17 mouse cellular contexts compared by ENCODE assay signal in the genomic region with DNA sequence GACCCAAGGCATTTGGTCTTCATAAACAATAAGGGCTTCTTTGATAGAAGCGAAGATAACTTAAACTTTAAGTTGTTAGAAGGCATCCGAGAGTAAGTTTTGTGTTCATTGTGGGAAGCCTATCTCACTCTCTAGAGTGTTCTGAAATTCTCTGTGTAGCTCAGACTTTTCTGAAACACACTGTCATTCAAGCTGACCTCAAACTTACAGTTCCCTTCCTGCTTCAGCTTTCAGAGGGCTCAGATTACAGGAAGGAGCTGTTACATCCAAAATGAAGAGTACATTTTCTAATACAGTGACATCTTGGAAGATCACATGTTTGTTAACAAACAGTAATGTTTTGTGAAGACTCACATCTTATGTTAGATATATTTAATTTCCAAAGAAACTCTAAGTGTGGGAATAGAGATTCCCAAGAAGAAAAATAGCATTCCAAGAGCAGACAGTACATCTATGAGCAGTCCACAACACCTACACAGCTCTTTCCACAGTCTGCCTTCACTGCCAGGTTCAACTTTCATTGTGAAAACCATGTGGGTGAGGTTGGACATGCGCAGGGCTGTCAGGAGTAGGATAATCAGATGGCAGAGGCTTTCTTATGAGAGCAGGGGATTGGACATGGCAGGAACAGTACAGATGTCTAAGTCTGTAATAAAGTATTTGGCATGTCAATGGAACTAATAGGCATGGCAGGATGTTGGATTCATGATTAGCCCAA. TPM values are rescaled to one million over a fixed set of nuclear protein-coding genes. Genes with fewer than 3 reads are reported as not detected.
A peak's percentile ranks its signal among the peaks of the same experiment; 100 is the strongest.
DNase-seq lines count a peak whose midpoint lies in the region; ATAC-seq lines count a peak whose summit lies in the region.
"Had no signal": no experiment of that assay in that cellular context is flagged by ENCODE, and none has a peak within 500 bp of the region (broad histone marks: within the 10 kb centered on the region; RNA-seq: fewer than 3 reads in every experiment).

No protein-coding gene starts in this region.

- no peaks in the 10 kb centered on the region for H3K36me3 ChIP-seq in embryonic facial prominence, embryonic 11.5 days (replicated peaks; ENCODE audit: control insufficient read depth, insufficient read depth, low read depth, low read length)
- no peaks in the 10 kb centered on the region for H3K36me3 ChIP-seq in embryonic facial prominence, embryonic 10.5 days (replicated peaks)
- no peaks in the 10 kb centered on the region for H3K36me3 ChIP-seq in midbrain, embryonic 11.5 days (ENCODE audit: control insufficient read depth, insufficient read depth, low read length)
- H3K36me3 ChIP-seq in midbrain, embryonic 16.5 days (ENCODE audit: control insufficient read depth, insufficient read depth, low read length), result no peaks in the 10 kb centered on the region
- no peaks in the 10 kb centered on the region for H3K36me3 ChIP-seq in forebrain, embryonic 12.5 days (replicated peaks)
- H3K36me3 ChIP-seq: hindbrain, embryonic 10.5 days; limb, embryonic 13.5 days had no signal

- ATAC-seq in embryonic facial prominence, embryonic 11.5 days (replicated peaks; ENCODE audit: insufficient number of reproducible peaks, low FRiP score, low TSS enrichment, low read depth), result no peak
- no peak for ATAC-seq in midbrain, embryonic 11.5 days (ENCODE audit: low FRiP score)
- no peak for ATAC-seq in midbrain, embryonic 16.5 days
- ATAC-seq in hematopoietic stem cell, adult 5-6 weeks (replicated peaks in 1 of 2; ENCODE audit: insufficient read depth in 1 of 2, low FRiP score in 2 of 2, low TSS enrichment in 1 of 2, low read depth in 1 of 2, poor library complexity in 2 of 2, severe bottlenecking in 2 of 2), result peak; percentile 74 to 82
- ATAC-seq in forebrain, embryonic 12.5 days (ENCODE audit: low FRiP score), result no peak
- ATAC-seq: inflammation-experienced regulatory T-cells, adult 6 months had no signal

- no peaks in the 10 kb centered on the region for H3K27me3 ChIP-seq in embryonic facial prominence, embryonic 11.5 days (ENCODE audit: control insufficient read depth, insufficient read depth, low read length)
- no peaks in the 10 kb centered on the region for H3K27me3 ChIP-seq in embryonic facial prominence, embryonic 10.5 days (replicated peaks; ENCODE audit: low read depth, poor library complexity, severe bottlenecking)
- no peaks in the 10 kb centered on the region for H3K27me3 ChIP-seq in midbrain, embryonic 11.5 days (ENCODE audit: control insufficient read depth, insufficient read depth, low read length)
- no peaks in the 10 kb centered on the region for H3K27me3 ChIP-seq in midbrain, embryonic 16.5 days (ENCODE audit: control insufficient read depth, insufficient read depth, low read depth, low read length)
- H3K27me3 ChIP-seq in forebrain, embryonic 12.5 days, result no peaks in the 10 kb centered on the region
- H3K27me3 ChIP-seq: limb, embryonic 13.5 days had no signal

- H3K4me1 ChIP-seq in embryonic facial prominence, embryonic 11.5 days (ENCODE audit: control insufficient read depth, insufficient read depth, low read length), result no peaks in the 10 kb centered on the region
- H3K4me1 ChIP-seq in embryonic facial prominence, embryonic 10.5 days, result peaks cover 15% of the 10 kb centered on the region
- no peaks in the 10 kb centered on the region for H3K4me1 ChIP-seq in midbrain, embryonic 11.5 days (ENCODE audit: control insufficient read depth, insufficient read depth, low read length)
- no peaks in the 10 kb centered on the region for H3K4me1 ChIP-seq in midbrain, embryonic 16.5 days (ENCODE audit: control insufficient read depth, insufficient read depth, low read length)
- H3K4me1 ChIP-seq in forebrain, embryonic 12.5 days, result no peaks in the 10 kb centered on the region
- H3K4me1 ChIP-seq: hindbrain, embryonic 10.5 days had no signal

- no peak overlapping the region for H3K4me3 ChIP-seq in embryonic facial prominence, embryonic 11.5 days (ENCODE audit: low read depth, low read length)
- H3K4me3 ChIP-seq in embryonic facial prominence, embryonic 10.5 days, result no peak overlapping the region
- H3K4me3 ChIP-seq in midbrain, embryonic 11.5 days (ENCODE audit: low read depth, low read length), result no peak overlapping the region
- no peak overlapping the region for H3K4me3 ChIP-seq in midbrain, embryonic 16.5 days (ENCODE audit: low read depth, low read length)
- H3K4me3 ChIP-seq in forebrain, embryonic 12.5 days (replicated peaks), result no peak overlapping the region
- H3K4me3 ChIP-seq: hindbrain, embryonic 10.5 days; limb, embryonic 13.5 days had no signal

- peak; percentile 36 for DNase-seq in embryonic facial prominence, embryonic 11.5 days (ENCODE audit: low spot score)
- no peak for DNase-seq in embryonic facial prominence, embryonic 10.5 days (ENCODE audit: low spot score)
- peak; percentile 64 for DNase-seq in midbrain, embryonic 11.5 days (ENCODE audit: low spot score, missing footprints)
- no peak for DNase-seq in ovary, postnatal 36 days (ENCODE audit: low spot score)
- DNase-seq in left cerebral cortex, adult 18-20 months (ENCODE audit: low spot score in 2 of 2), result no peak
- DNase-seq: adrenal gland, postnatal 10 days; cerebellum, postnatal 10 days; layer of hippocampus, postnatal 36 days; lung, adult 2 months; right cerebral cortex, postnatal 14 days had no signal

- H3K27ac ChIP-seq in embryonic facial prominence, embryonic 11.5 days (replicated peaks; ENCODE audit: low read depth, low read length), result no peak overlapping the region
- H3K27ac ChIP-seq in embryonic facial prominence, embryonic 10.5 days (replicated peaks), result no peak overlapping the region
- H3K27ac ChIP-seq in midbrain, embryonic 11.5 days (ENCODE audit: low read depth, low read length), result no peak overlapping the region
- no peak overlapping the region for H3K27ac ChIP-seq in midbrain, embryonic 16.5 days (ENCODE audit: low read length)
- H3K27ac ChIP-seq in forebrain, embryonic 12.5 days, result no peak overlapping the region
- H3K27ac ChIP-seq: hindbrain, embryonic 10.5 days; limb, embryonic 13.5 days had no signal

- H3K4me2 ChIP-seq in embryonic facial prominence, embryonic 11.5 days (ENCODE audit: low read depth, low read length), result no peak overlapping the region
- H3K4me2 ChIP-seq in midbrain, embryonic 11.5 days, result no peak overlapping the region
- no peak overlapping the region for H3K4me2 ChIP-seq in midbrain, embryonic 16.5 days (ENCODE audit: low read length)
- H3K4me2 ChIP-seq in forebrain, embryonic 12.5 days, result no peak overlapping the region
- H3K4me2 ChIP-seq: limb, embryonic 13.5 days had no signal

- WGBS in embryonic facial prominence, embryonic 11.5 days, result 68% methylated on average over 3 of the region's 3 CpGs
- WGBS in embryonic facial prominence, embryonic 10.5 days, result 69% methylated on average over 3 of the region's 3 CpGs
- 83% methylated on average over 3 of the region's 3 CpGs for WGBS in midbrain, embryonic 11.5 days
- 97% methylated on average over 3 of the region's 3 CpGs for WGBS in midbrain, embryonic 16.5 days
- 84% methylated on average over 3 of the region's 3 CpGs for WGBS in forebrain, embryonic 12.5 days

- H3K9ac ChIP-seq in embryonic facial prominence, embryonic 11.5 days (replicated peaks; ENCODE audit: low read length), result no peak overlapping the region
- H3K9ac ChIP-seq in midbrain, embryonic 11.5 days (ENCODE audit: low read length), result no peak overlapping the region
- H3K9ac ChIP-seq in midbrain, embryonic 16.5 days (ENCODE audit: low read depth, low read length), result no peak overlapping the region
- no peak overlapping the region for H3K9ac ChIP-seq in forebrain, embryonic 12.5 days
- H3K9ac ChIP-seq: limb, embryonic 13.5 days had no signal

- H3K9me3 ChIP-seq in embryonic facial prominence, embryonic 11.5 days (replicated peaks; ENCODE audit: control insufficient read depth, low read length), result no peaks in the 10 kb centered on the region
- H3K9me3 ChIP-seq in embryonic facial prominence, embryonic 10.5 days, result no peaks in the 10 kb centered on the region
- H3K9me3 ChIP-seq in midbrain, embryonic 11.5 days (ENCODE audit: control insufficient read depth, low read length), result no peaks in the 10 kb centered on the region
- H3K9me3 ChIP-seq in midbrain, embryonic 16.5 days (replicated peaks; ENCODE audit: control insufficient read depth, low read length, poor library complexity, severe bottlenecking), result no peaks in the 10 kb centered on the region
- no peaks in the 10 kb centered on the region for H3K9me3 ChIP-seq in forebrain, embryonic 12.5 days
- H3K9me3 ChIP-seq: hindbrain, embryonic 10.5 days; limb, embryonic 13.5 days had no signal

RNA-seq across cellular contexts. Expression of gene Fam198b, which starts 52.6 kb away (rescaled TPM):
- 2.5 and 3.2 TPM in 2 replicates for polyA plus RNA-seq in embryonic facial prominence, embryonic 11.5 days (2014; fragmentation: Nextera tagmentation; extraction: Ambion mirVana)
- 2.0 and 2.5 TPM in 2 replicates for polyA plus RNA-seq in embryonic facial prominence, embryonic 10.5 days (2016; fragmentation: Nextera tagmentation; extraction: Ambion mirVana)
- 0.73 and 0.77 TPM in 2 replicates for polyA plus RNA-seq in midbrain, embryonic 11.5 days (2014; fragmentation: Nextera tagmentation; extraction: Ambion mirVana)
- polyA plus RNA-seq in midbrain, embryonic 16.5 days (2015; fragmentation: Nextera tagmentation; extraction: Ambion mirVana), result 0.59 and 0.80 TPM in 2 replicates
- total RNA-seq in hematopoietic stem cell, adult 5-6 weeks (2017), result 1.1 and 1.4 TPM in 2 replicates
- polyA plus RNA-seq in forebrain, embryonic 12.5 days (2016; fragmentation: Nextera tagmentation; extraction: Ambion mirVana), result 1.4 TPM in 2 replicates
- total RNA-seq in left cerebral cortex, adult 18-20 months (2021), result 1 to 10 TPM; 4.2 to 7.1 TPM
- total RNA-seq: neutrophil, adult 5-6 weeks had no signal

Comparison
In these comparisons a context has a peak if more than half of its experiments do, and no peak if none do; other contexts are left out.
1. DNase-seq: peak in embryonic facial prominence, embryonic 11.5 days (single experiment) and midbrain, embryonic 11.5 days (single experiment); none in embryonic facial prominence, embryonic 10.5 days (single experiment), ovary, postnatal 36 days (single experiment) and left cerebral cortex, adult 18-20 months (0 of 2).
2. ATAC-seq: peak in hematopoietic stem cell, adult 5-6 weeks (2 of 2); none in embryonic facial prominence, embryonic 11.5 days (single experiment), midbrain, embryonic 11.5 days (single experiment), midbrain, embryonic 16.5 days (single experiment) and forebrain, embryonic 12.5 days (single experiment).